Mouse (Mus musculus): ENCODE measurements at regions not wholly inside any gene's neighbourhood (a gene's known extent, or its start where the extent isn't known, plus 50 kb on each side); places are given as distances from the start of the nearest gene placed in this dataset.

- no peak for DNase-seq (ENCODE audit: low read depth in 1 of 2, low spot score in 2 of 2)
These were observed 298.8 kb downstream of the Satb1 start for GRCm38 (mm10) chr17:51534270-51534669.

- no peak for DNase-seq (ENCODE audit: low read depth in 1 of 2, low spot score in 2 of 2)
These were observed 304.9 kb downstream of the Satb1 start for GRCm38 (mm10) chr17:51528161-51528560.

GRCm38 (mm10) chr17:51526881-51527280 lies 306.2 kb downstream of the Satb1 start:
- no peak for DNase-seq (ENCODE audit: low read depth in 1 of 2, low spot score in 2 of 2)

GRCm38 (mm10) chr17:51526464-51526863 lies 306.6 kb downstream of the Satb1 start:
- DNase-seq (ENCODE audit: low read depth in 1 of 2, low spot score in 2 of 2): no peak

- DNase-seq (ENCODE audit: low read depth in 1 of 2, low spot score in 2 of 2): no peak
These were observed 307.1 kb downstream of the Satb1 start for GRCm38 (mm10) chr17:51526021-51526420.

- DNase-seq (ENCODE audit: low read depth in 1 of 2, low spot score in 2 of 2): no peak
These were observed 307.9 kb downstream of the Satb1 start for GRCm38 (mm10) chr17:51525219-51525618.

GRCm38 (mm10) chr17:51511917-51512316 lies 321.2 kb downstream of the Satb1 start:
- no peak for DNase-seq (ENCODE audit: low read depth in 1 of 2, low spot score in 2 of 2)

- DNase-seq (ENCODE audit: low read depth in 1 of 2, low spot score in 2 of 2): no peak
These were observed 321.6 kb upstream of the Tbc1d5 start for GRCm38 (mm10) chr17:51500751-51501150.

GRCm38 (mm10) chr17:51499541-51499940 lies 320.4 kb upstream of the Tbc1d5 start:
- no peak for DNase-seq (ENCODE audit: low read depth in 1 of 2, low spot score in 2 of 2)

GRCm38 (mm10) chr17:51495038-51495437 lies 315.9 kb upstream of the Tbc1d5 start:
- DNase-seq (ENCODE audit: low read depth in 1 of 2, low spot score in 2 of 2): no peak

- no peak for DNase-seq (ENCODE audit: low read depth in 1 of 2, low spot score in 2 of 2)
These were observed 310.2 kb upstream of the Tbc1d5 start for GRCm38 (mm10) chr17:51489386-51489785.

- DNase-seq (ENCODE audit: low read depth in 1 of 2, low spot score in 2 of 2): no peak
These were observed 308.8 kb upstream of the Tbc1d5 start for GRCm38 (mm10) chr17:51487918-51488445.

- no peak for DNase-seq (ENCODE audit: low read depth in 1 of 2, low spot score in 2 of 2)
These were observed 298.7 kb upstream of the Tbc1d5 start for GRCm38 (mm10) chr17:51477810-51478209.

GRCm38 (mm10) chr17:51477404-51477803 lies 298.3 kb upstream of the Tbc1d5 start:
- DNase-seq (ENCODE audit: low read depth in 1 of 2, low spot score in 2 of 2): no peak

- no peak for DNase-seq (ENCODE audit: low read depth in 1 of 2, low spot score in 2 of 2)
These were observed 283.2 kb upstream of the Tbc1d5 start for GRCm38 (mm10) chr17:51462137-51462880.

GRCm38 (mm10) chr17:51461248-51461647 lies 282.1 kb upstream of the Tbc1d5 start:
- no peak for DNase-seq (ENCODE audit: low read depth in 1 of 2, low spot score in 2 of 2)

- DNase-seq (ENCODE audit: low read depth in 1 of 2, low spot score in 2 of 2): no peak
These were observed 280.0 kb upstream of the Tbc1d5 start for GRCm38 (mm10) chr17:51459119-51459518.

GRCm38 (mm10) chr17:51415746-51416145 lies 236.6 kb upstream of the Tbc1d5 start:
- DNase-seq (ENCODE audit: low read depth in 1 of 2, low spot score in 2 of 2): no peak

GRCm38 (mm10) chr17:51414304-51414703 lies 235.2 kb upstream of the Tbc1d5 start:
- DNase-seq (ENCODE audit: low read depth in 1 of 2, low spot score in 2 of 2): no peak

GRCm38 (mm10) chr17:51413741-51414140 lies 234.6 kb upstream of the Tbc1d5 start:
- DNase-seq (ENCODE audit: low read depth in 1 of 2, low spot score in 2 of 2): no peak

GRCm38 (mm10) chr17:51411545-51412094 lies 232.5 kb upstream of the Tbc1d5 start:
- no peak for DNase-seq (ENCODE audit: low read depth in 1 of 2, low spot score in 2 of 2)

GRCm38 (mm10) chr17:51408894-51409293 lies 229.7 kb upstream of the Tbc1d5 start:
- DNase-seq (ENCODE audit: low read depth in 1 of 2, low spot score in 2 of 2): no peak

- DNase-seq (ENCODE audit: low read depth in 1 of 2, low spot score in 2 of 2): no peak
These were observed 229.2 kb upstream of the Tbc1d5 start for GRCm38 (mm10) chr17:51408367-51408766.

All from monocyte, adult 2 months (primary cell).